Mouse (Mus musculus): Measurements from ENCODE around the gene Ift57.

DNA sequence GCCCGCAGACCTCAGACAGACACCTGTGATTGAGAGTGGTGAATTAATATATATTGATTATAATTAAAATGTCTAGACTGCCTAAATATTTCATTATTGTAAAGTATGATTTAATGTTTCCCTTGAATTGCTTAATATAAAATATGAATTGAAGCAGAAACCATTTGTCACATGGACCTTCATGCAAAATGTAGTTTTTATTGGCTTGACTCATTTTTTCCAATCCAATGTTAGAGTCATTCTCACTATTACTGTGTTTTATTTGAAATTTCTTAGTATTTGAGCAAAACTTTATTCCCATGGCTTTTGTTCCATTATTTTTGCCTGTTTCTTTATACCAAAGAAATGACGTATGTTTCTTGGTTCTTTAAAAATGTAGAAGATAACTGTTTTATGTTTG is 48.3 kb downstream of the Ift57 start:
- TF ChIP-seq POLR2A (IDR thresholded peaks at IDR 0.05; ENCODE audit: insufficient read depth, low read depth, low read length) = no peak
- TF ChIP-seq CTCF (IDR thresholded peaks at IDR 0.05; ENCODE audit: insufficient read depth, low read depth, low read length) = no peak
